Mouse (Mus musculus) olfactory bulb, adult 2 months (tissue): Measurements from ENCODE around the gene Dennd5b. TPM values are rescaled to one million over a fixed set of nuclear protein-coding genes. Genes with fewer than 3 reads are reported as not detected.
"Not testable (repeated sequence)": the region's sequence is repeated elsewhere in the genome, so short reads cannot be mapped to it uniquely, and the experiment has no call there.

Experiments used
- H3K27ac ChIP-seq: fragments of 200-500 bp; 2 replicates; pipeline ENCODE4 v1.5.1; 2012; ENCODE audit warnings: low read depth, low read length; ENCODE audit not compliant: insufficient read depth
- H3K4me1 ChIP-seq: fragments of 200-500 bp; 2 replicates; pipeline ENCODE4 v1.6.1; 2012; ENCODE audit warnings: low read length; ENCODE audit not compliant: control insufficient read depth, insufficient read depth
- H3K4me3 ChIP-seq: fragments of 200-500 bp; 2 replicates; pipeline ENCODE4 v1.5.1; 2012; ENCODE audit warnings: mild to moderate bottlenecking, low read depth, low read length, moderate library complexity; ENCODE audit not compliant: insufficient read depth
- CTCF ChIP-seq: fragments of 200-500 bp; IDR thresholded peaks from 2 replicates; pipeline ENCODE4 v1.5.1; 2012; ENCODE audit warnings: low read depth, mild to moderate bottlenecking, low read length, moderate library complexity; ENCODE audit not compliant: insufficient read depth
- POLR2A ChIP-seq: fragments of 200-500 bp; IDR thresholded peaks from 2 replicates; pipeline ENCODE4 v1.6.1; 2012; ENCODE audit warnings: mild to moderate bottlenecking, low read depth, low read length, moderate library complexity; ENCODE audit not compliant: insufficient read depth
- WGBS: fragments of 180-500 bp; shearing (Covaris S2); methylation state at CpG from one replicate; pipeline ENCODE4 v1.1.7; 2018; 5-methylcytosine and 5-hydroxymethylcytosine counted together
- polyA plus RNA-seq: library from polyadenylated mRNA; stranded (reverse); fragments of >200 nt; gene quantifications from 2 replicates; pipeline ENCODE4 v1.2.4, GENCODE M21; 2012; ENCODE audit warnings: low replicate concordance; ENCODE audit not compliant: missing spikeins, insufficient read depth, insufficient read length

Dennd5b gene
- polyA plus RNA-seq, 1 experiment, result 30.8 TPM

DNA sequence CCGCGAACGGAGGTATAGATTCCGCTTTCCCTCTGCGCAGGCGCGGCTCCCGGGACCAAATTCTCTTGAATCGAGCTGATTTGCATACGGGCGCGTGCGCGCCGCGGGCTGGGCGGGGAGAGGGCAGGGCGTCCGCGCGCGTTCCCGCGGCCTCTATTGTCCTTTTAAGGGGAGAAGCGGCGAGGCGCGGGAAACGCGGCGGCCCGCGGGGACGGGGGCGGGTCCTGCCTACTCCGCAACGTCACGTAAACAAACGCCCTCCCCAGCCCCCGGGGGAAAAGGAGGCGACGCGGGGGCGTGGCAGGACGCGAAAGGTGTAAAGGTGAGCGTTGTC lies 155.1 kb downstream of the Dennd5b start, which contains the start of gene Sinhcaf:
Gene Sinhcaf, minus strand, starts transcription at position 59 of the 334 bp plus-strand sequence.
- no peak for TF ChIP-seq CTCF
- no peak for TF ChIP-seq POLR2A
- Histone ChIP-seq H3K4me1 (peaks cover 11% of the 10 kb centered on the region), H3K27ac (no peak within 1 kb of the TSS), H3K4me3 (peak within 1 kb of the TSS; percentile 60)
- under 1% methylated on average over 47 of the region's 47 CpGs for WGBS

DNA sequence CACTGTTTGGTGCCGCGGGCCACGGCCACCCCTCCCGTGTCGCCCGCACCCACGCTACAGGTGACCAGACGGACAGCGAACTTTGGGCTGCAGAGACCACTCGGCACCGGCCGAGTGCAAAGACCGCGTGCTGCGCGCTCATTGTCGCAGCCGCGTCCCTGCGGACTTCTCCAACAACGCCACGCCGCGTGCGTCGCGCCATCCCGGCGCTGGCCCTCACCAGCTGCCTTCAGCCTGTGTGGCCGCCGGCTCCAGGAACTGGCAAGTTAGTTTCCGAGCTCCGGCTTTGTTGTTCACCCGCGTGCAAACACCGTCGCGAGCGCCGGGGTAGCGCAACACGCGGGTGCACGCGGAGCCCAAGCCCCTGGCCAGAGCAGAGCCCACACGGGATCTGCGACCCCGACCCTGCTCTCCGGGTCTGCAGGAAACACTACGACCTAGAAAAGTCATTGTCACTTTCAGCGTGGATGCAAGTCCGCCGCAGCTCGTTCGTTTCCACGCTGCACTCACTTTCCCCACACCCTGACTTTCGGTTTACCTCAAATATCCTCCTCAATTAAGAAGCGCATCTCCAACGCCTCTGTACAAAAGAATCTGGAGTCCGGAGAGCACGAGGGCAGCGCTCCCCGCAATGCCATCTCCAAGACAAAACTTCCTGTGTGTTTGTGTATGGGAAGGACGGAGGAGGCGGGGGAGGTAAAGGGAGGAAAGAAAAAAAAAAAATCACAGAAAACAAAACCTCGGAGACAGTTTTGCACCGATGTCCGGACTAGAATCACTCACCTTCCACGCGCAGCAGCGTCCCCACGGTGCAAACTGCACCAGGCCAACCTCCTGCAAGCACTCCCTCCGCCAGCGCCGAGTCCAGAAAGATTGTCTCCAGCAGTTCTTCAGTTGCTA lies 155.7 kb downstream of the Dennd5b start:
- peaks cover 11% of the 10 kb centered on the region for H3K4me1 ChIP-seq
- no peak overlapping the region for H3K27ac ChIP-seq
- under 1% methylated on average over 75 of the region's 75 CpGs for WGBS

DNA sequence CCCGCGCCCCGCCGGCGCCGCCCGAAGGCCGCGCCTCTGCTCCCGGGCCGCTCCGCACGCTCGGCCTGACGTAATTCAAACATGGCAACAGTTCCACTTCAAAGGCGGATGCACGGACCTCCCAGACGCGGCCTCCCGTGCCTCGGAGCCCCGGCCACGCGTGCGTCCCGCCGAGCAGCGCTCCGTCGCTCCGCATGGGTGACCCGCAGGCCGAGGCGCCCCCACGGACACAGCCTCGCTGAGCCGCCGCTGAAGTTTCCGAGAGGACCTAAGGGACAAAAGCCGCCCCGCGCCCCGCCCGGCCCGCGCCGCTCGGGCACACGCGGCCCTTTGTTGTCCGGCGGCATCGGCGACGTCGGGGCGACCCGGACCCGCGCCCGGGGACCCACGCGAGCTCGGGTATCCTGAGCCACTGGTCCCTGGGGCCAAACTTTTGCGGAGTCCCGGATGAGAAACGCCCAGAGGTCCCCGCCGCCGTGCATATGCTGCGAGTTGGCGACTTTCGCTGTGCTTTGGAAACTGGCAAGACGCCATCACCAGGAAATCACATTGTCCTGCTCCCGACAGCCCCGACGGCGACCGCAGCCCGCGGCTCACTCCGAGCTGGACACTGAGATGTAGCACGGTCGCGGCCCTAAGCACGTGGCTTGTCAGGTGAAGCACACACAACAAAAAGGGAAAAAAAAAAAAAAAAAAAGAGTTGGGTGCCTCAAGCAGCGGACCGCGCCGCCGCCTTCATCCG lies 156.5 kb downstream of the Dennd5b start:
- under 1% methylated on average over 90 of the region's 92 CpGs for WGBS
- H3K4me3 ChIP-seq, result peak overlapping the region; percentile 60
- TF ChIP-seq POLR2A (no peak), CTCF (no peak)
- no peak overlapping the region for H3K27ac ChIP-seq
- H3K4me1 ChIP-seq, result peaks cover 11% of the 10 kb centered on the region

More for the DNA sequence above, 155.7 kb downstream of the Dennd5b start:
- no peak for TF ChIP-seq POLR2A
- TF ChIP-seq CTCF, result no peak
- peak overlapping the region; percentile 60 for H3K4me3 ChIP-seq

DNA sequence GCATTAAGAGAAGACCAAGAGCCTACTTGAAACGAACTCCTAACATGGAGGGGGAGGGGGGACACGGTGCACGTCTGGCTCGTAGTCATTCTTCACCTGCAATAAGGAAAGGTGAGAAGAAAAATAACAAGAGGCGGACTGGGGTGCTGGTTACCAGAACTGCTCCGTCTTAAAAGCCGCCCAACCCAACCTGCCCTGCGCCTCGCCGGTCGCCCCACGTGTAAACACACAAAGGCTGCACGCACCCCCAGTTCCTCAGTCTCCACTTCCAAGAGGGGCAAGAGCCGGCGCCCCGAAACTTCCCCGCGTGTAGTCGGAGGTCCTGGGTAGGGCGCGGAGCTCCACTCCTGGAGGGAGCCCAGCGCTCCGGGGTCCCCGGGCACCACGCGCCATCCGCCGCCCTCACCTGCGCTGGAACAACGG lies 157.1 kb downstream of the Dennd5b start:
- peaks cover 11% of the 10 kb centered on the region for H3K4me1 ChIP-seq
- 4% methylated on average over 30 of the region's 30 CpGs for WGBS
- TF ChIP-seq POLR2A (no peak), CTCF (no peak)
- no peak overlapping the region for H3K27ac ChIP-seq
- peak overlapping the region; percentile 60 for H3K4me3 ChIP-seq

DNA sequence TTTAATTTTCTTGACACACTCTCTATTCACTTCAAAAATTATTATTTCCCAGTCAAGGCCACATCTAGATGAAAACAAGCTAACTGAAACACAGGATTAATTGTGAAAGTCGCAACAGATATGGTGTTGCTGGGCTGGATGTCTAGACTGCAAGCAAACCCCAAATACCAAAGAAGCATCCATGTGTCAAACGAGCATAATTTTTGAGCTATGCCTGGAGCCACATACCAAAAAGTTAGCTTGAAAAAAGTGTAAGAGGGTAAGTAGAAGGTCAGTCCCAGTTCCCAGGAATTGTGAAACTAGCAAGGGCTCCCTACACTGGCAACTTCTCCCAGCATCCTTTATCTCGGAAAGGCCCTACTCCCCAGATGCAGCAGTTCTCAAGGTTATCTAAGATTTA lies 157.8 kb downstream of the Dennd5b start:
- WGBS, result 84% methylated on average over 3 of the region's 3 CpGs

DNA sequence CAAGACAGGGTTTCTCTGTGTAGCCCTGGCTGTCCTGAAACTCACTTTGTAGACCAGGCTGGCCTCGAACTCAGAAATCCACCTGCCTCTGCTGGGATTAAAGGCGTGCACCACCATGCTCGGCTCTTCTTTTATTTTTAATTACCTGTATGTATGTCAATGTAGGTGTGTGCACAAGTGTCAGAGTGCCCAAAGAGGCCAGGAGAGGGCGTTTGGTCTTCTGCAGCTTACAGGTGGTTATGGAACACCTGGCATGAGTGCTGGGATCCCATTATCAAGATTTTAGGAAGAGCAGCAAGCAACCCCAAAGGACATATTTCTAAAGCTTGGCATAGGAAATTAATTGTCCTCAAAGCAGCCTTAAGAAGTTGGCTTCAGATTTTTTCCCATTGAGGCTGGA lies 159.1 kb downstream of the Dennd5b start:
- TF ChIP-seq CTCF, result no peak
- no peak for TF ChIP-seq POLR2A
- WGBS, result 85% methylated on average over 4 of the region's 4 CpGs
- H3K27ac ChIP-seq, result no peak overlapping the region

More for the DNA sequence above, 157.8 kb downstream of the Dennd5b start:
- no peak overlapping the region for H3K27ac ChIP-seq
- TF ChIP-seq POLR2A (no peak), CTCF (no peak)
- H3K4me3 ChIP-seq, result no peak overlapping the region
- peaks cover 11% of the 10 kb centered on the region for H3K4me1 ChIP-seq

DNA sequence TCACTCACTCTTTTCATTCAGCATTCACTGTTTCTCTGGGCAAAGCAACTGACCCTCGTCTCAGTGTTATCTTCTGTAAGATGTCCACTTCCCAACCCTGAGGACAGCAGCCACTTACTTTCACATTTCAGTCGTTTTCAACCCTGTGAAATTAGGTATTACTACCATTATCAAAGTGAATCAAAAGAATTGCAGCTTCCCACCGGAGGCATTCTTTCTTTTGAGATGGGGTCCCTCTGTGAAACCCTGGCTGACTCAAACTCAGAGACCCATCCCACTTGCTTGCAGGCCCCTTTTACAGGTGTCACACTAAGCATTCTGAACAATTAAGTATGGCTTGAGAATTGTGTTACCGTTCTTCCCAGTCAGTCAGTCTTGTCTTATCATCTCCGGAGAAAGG lies 159.6 kb downstream of the Dennd5b start:
- 80% methylated on average over 5 of the region's 5 CpGs for WGBS
- no peak for TF ChIP-seq POLR2A
- H3K4me1 ChIP-seq, result peaks cover 11% of the 10 kb centered on the region
- H3K4me3 ChIP-seq, result no peak overlapping the region
- no peak overlapping the region for H3K27ac ChIP-seq

More for the DNA sequence above, 159.1 kb downstream of the Dennd5b start:
- Histone ChIP-seq H3K4me1 (peaks cover 11% of the 10 kb centered on the region), H3K4me3 (no peak overlapping the region)

DNA sequence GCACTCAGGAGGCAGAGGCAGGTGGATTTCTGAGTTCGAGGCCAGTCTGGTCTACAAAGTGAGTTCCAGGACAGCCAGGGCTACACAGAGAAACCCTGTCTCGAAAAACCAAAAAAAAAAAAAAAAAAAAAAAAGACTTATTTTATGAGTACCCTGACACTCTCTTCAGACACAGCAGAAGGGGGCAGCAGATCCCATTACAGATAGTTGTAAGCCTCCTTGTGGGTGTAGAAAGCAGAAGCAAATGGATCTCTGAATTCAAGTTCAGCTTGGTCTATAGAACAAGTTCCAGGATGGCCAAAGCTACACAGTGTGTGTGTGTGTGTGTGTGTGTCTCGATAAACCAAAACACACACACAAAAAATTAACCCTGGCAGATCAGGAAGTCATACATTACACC lies 161.1 kb downstream of the Dennd5b start:
- H3K4me1 ChIP-seq, H3K4me3 ChIP-seq, H3K27ac ChIP-seq: not testable (repeated sequence)
- WGBS, result 60% methylated on average over 3 of the region's 3 CpGs

Other genes starting within 250 kb of the Dennd5b start
- not detected in 2 replicates for gene Caprin2, start 205.4 kb downstream of the Dennd5b start, polyA plus RNA-seq
- not detected in 2 replicates for gene Sinhcaf, start 155.2 kb downstream of the Dennd5b start, polyA plus RNA-seq
- not detected in 2 replicates for gene Gm10203, start 28.5 kb upstream of the Dennd5b start, polyA plus RNA-seq
- gene Etfbkmt, start 38.2 kb upstream of the Dennd5b start, polyA plus RNA-seq, result not detected in 2 replicates
- gene Amn1, start 87.0 kb upstream of the Dennd5b start, polyA plus RNA-seq, result not detected in 2 replicates
- gene Resf1, start 207.7 kb upstream of the Dennd5b start, polyA plus RNA-seq, result not detected in 2 replicates